Mouse (Mus musculus) bone marrow, adult 2 months (tissue): ENCODE results near the gene Pbld2.

ENCODE experiments used
- CTCF ChIP-seq: fragments of 200-500 bp; IDR thresholded peaks from 2 replicates; pipeline ENCODE4 v1.5.1; 2011; ENCODE audit warnings: low read length, control low read depth; ENCODE audit not compliant: control insufficient read depth, insufficient read depth
- POLR2A ChIP-seq: fragments of 200-500 bp; IDR thresholded peaks from 2 replicates; pipeline ENCODE4 v1.6.1; 2011; ENCODE audit warnings: low read depth, mild to moderate bottlenecking, control low read depth, low read length, borderline replicate concordance; ENCODE audit not compliant: control insufficient read depth

DNA sequence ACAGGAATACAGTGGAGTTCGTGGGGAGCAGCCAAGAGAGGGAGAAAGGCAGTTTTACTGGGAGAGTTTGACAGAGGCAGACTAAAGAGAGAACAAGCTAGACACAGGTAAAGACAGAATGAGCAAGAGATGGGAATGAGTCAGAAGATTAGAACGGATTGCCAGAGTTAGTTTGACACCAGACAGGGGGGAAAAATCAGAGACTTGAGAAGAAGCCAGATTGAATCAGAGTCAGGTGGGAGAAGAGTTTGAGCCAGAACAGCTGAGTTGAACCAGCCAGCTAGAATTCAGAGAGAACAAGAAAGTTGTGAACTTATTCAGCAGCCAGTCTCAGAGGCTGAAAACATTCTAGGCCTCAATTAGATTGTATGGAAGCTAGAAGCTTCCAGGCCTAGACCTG is 35.7 kb downstream of the Pbld2 start, which contains the start of gene Pbld1:
- TF ChIP-seq CTCF (no peak), POLR2A (no peak)
